Mouse (Mus musculus): ENCODE results near the gene Lurap1l. TPM values are rescaled to one million over a fixed set of nuclear protein-coding genes. Genes with fewer than 3 reads are reported as not detected.

The Lurap1l gene
- polyA plus RNA-seq, 1 experiment from 2014 or later, result 2.6 TPM

- no peak overlapping the region for H3K27ac ChIP-seq (replicated peaks in 1 of 2; ENCODE audit: control insufficient read depth in 1 of 2, insufficient read depth in 1 of 2, low read depth in 2 of 2, low read length in 2 of 2)
- no peaks in the 10 kb centered on the region for H3K36me3 ChIP-seq (ENCODE audit: control insufficient read depth, insufficient read depth, low read length)
- ATAC-seq (ENCODE audit: insufficient number of reproducible peaks, insufficient read depth, low FRiP score, low read depth), result no peak
- 0 out of 2 replicates have a peak, but pooled peaks cover 3% of the 10 kb centered on the region for H3K27me3 ChIP-seq (ENCODE audit: control insufficient read depth, insufficient read depth, low read length)
- no peaks in the 10 kb centered on the region for H3K9me3 ChIP-seq (ENCODE audit: control insufficient read depth, low read length)
- 59% methylated on average over 1 of the region's 1 CpGs for WGBS
- H3K4me3 ChIP-seq (ENCODE audit: control insufficient read depth in 1 of 2, insufficient read depth in 1 of 2, low read depth in 1 of 2, low read length in 2 of 2), result no peak overlapping the region
- H3K4me2 ChIP-seq (ENCODE audit: low read length), result no peak overlapping the region
- H3K4me1 ChIP-seq (ENCODE audit: control insufficient read depth in 2 of 2, insufficient read depth in 2 of 2, low read length in 2 of 2), result no peaks in the 10 kb centered on the region
- H3K9ac ChIP-seq (ENCODE audit: low read length), result no peak overlapping the region
These were observed 42.2 kb downstream of the Lurap1l start for GRCm38 (mm10) chr4:80952653-80953052.

- Histone ChIP-seq H3K4me1 (ENCODE audit: control insufficient read depth in 2 of 2, insufficient read depth in 2 of 2, low read length in 2 of 2) (no peaks in the 10 kb centered on the region), H3K9ac (ENCODE audit: low read length) (no peak overlapping the region), H3K27ac (replicated peaks in 1 of 2; ENCODE audit: control insufficient read depth in 1 of 2, insufficient read depth in 1 of 2, low read depth in 2 of 2, low read length in 2 of 2) (no peak overlapping the region), H3K36me3 (ENCODE audit: control insufficient read depth, insufficient read depth, low read length) (no peaks in the 10 kb centered on the region), H3K27me3 (ENCODE audit: control insufficient read depth, insufficient read depth, low read length) (0 out of 2 replicates have a peak, but pooled peaks cover 4% of the 10 kb centered on the region), H3K4me3 (ENCODE audit: control insufficient read depth in 1 of 2, insufficient read depth in 1 of 2, low read depth in 1 of 2, low read length in 2 of 2) (no peak overlapping the region), H3K9me3 (ENCODE audit: control insufficient read depth, low read length) (no peaks in the 10 kb centered on the region), H3K4me2 (ENCODE audit: low read length) (no peak overlapping the region)
- 31% methylated on average over 2 of the region's 2 CpGs for WGBS
- ATAC-seq (ENCODE audit: insufficient number of reproducible peaks, insufficient read depth, low FRiP score, low read depth), result no peak
These were observed 45.5 kb downstream of the Lurap1l start for GRCm38 (mm10) chr4:80955942-80956341.

GRCm38 (mm10) chr4:80967526-80967925, 57.1 kb downstream of the Lurap1l start:
- Histone ChIP-seq H3K4me3 (ENCODE audit: control insufficient read depth in 1 of 2, insufficient read depth in 1 of 2, low read depth in 1 of 2, low read length in 2 of 2) (no peak overlapping the region), H3K36me3 (ENCODE audit: control insufficient read depth, insufficient read depth, low read length) (no peaks in the 10 kb centered on the region), H3K9me3 (ENCODE audit: control insufficient read depth, low read length) (peaks cover 13% of the 10 kb centered on the region; the same call in 1 of the 2 replicates), H3K9ac (ENCODE audit: low read length) (no peak overlapping the region), H3K27ac (replicated peaks in 1 of 2; ENCODE audit: control insufficient read depth in 1 of 2, insufficient read depth in 1 of 2, low read depth in 2 of 2, low read length in 2 of 2) (no peak overlapping the region), H3K4me2 (ENCODE audit: low read length) (no peak overlapping the region), H3K4me1 (ENCODE audit: control insufficient read depth in 2 of 2, insufficient read depth in 2 of 2, low read length in 2 of 2) (no peaks in the 10 kb centered on the region), H3K27me3 (ENCODE audit: control insufficient read depth, insufficient read depth, low read length) (no peaks in the 10 kb centered on the region)
- 84% methylated on average over 17 of the region's 17 CpGs for WGBS
- no peak for ATAC-seq (ENCODE audit: insufficient number of reproducible peaks, insufficient read depth, low FRiP score, low read depth)

- no peaks in the 10 kb centered on the region for H3K27me3 ChIP-seq (ENCODE audit: control insufficient read depth, insufficient read depth, low read length)
- peaks cover 13% of the 10 kb centered on the region; the same call in 1 of the 2 replicates for H3K9me3 ChIP-seq (ENCODE audit: control insufficient read depth, low read length)
- H3K36me3 ChIP-seq (ENCODE audit: control insufficient read depth, insufficient read depth, low read length), result no peaks in the 10 kb centered on the region
- H3K4me2 ChIP-seq (ENCODE audit: low read length), result no peak overlapping the region
- no peak overlapping the region for H3K4me3 ChIP-seq (ENCODE audit: control insufficient read depth in 1 of 2, insufficient read depth in 1 of 2, low read depth in 1 of 2, low read length in 2 of 2)
- H3K27ac ChIP-seq (replicated peaks in 1 of 2; ENCODE audit: control insufficient read depth in 1 of 2, insufficient read depth in 1 of 2, low read depth in 2 of 2, low read length in 2 of 2), result no peak overlapping the region
- no peaks in the 10 kb centered on the region for H3K4me1 ChIP-seq (ENCODE audit: control insufficient read depth in 2 of 2, insufficient read depth in 2 of 2, low read length in 2 of 2)
- no peak for ATAC-seq (ENCODE audit: insufficient number of reproducible peaks, insufficient read depth, low FRiP score, low read depth)
- WGBS, result 8% methylated on average over 1 of the region's 1 CpGs
- no peak overlapping the region for H3K9ac ChIP-seq (ENCODE audit: low read length)
These were observed 61.4 kb downstream of the Lurap1l start for GRCm38 (mm10) chr4:80971846-80972245.

GRCm38 (mm10) chr4:80973896-80974295, 63.5 kb downstream of the Lurap1l start:
- Histone ChIP-seq H3K9ac (ENCODE audit: low read length) (no peak overlapping the region), H3K4me1 (ENCODE audit: control insufficient read depth in 2 of 2, insufficient read depth in 2 of 2, low read length in 2 of 2) (no peaks in the 10 kb centered on the region), H3K27ac (replicated peaks in 1 of 2; ENCODE audit: control insufficient read depth in 1 of 2, insufficient read depth in 1 of 2, low read depth in 2 of 2, low read length in 2 of 2) (no peak overlapping the region), H3K4me2 (ENCODE audit: low read length) (no peak overlapping the region), H3K4me3 (ENCODE audit: control insufficient read depth in 1 of 2, insufficient read depth in 1 of 2, low read depth in 1 of 2, low read length in 2 of 2) (no peak overlapping the region), H3K9me3 (ENCODE audit: control insufficient read depth, low read length) (no peaks in the 10 kb centered on the region), H3K36me3 (ENCODE audit: control insufficient read depth, insufficient read depth, low read length) (no peaks in the 10 kb centered on the region), H3K27me3 (ENCODE audit: control insufficient read depth, insufficient read depth, low read length) (no peaks in the 10 kb centered on the region)
- no peak for ATAC-seq (ENCODE audit: insufficient number of reproducible peaks, insufficient read depth, low FRiP score, low read depth)

- Histone ChIP-seq H3K4me2 (ENCODE audit: low read length) (no peak overlapping the region), H3K27ac (replicated peaks in 1 of 2; ENCODE audit: control insufficient read depth in 1 of 2, insufficient read depth in 1 of 2, low read depth in 2 of 2, low read length in 2 of 2) (no peak overlapping the region), H3K4me3 (ENCODE audit: control insufficient read depth in 1 of 2, insufficient read depth in 1 of 2, low read depth in 1 of 2, low read length in 2 of 2) (no peak overlapping the region), H3K9ac (ENCODE audit: low read length) (no peak overlapping the region), H3K36me3 (ENCODE audit: control insufficient read depth, insufficient read depth, low read length) (no peaks in the 10 kb centered on the region), H3K9me3 (ENCODE audit: control insufficient read depth, low read length) (no peaks in the 10 kb centered on the region), H3K27me3 (ENCODE audit: control insufficient read depth, insufficient read depth, low read length) (no peaks in the 10 kb centered on the region), H3K4me1 (ENCODE audit: control insufficient read depth in 2 of 2, insufficient read depth in 2 of 2, low read length in 2 of 2) (no peaks in the 10 kb centered on the region)
- no peak for ATAC-seq (ENCODE audit: insufficient number of reproducible peaks, insufficient read depth, low FRiP score, low read depth)
- WGBS, result 75% methylated on average over 1 of the region's 1 CpGs
These were observed 80.4 kb downstream of the Lurap1l start for GRCm38 (mm10) chr4:80990819-80991218.

- no peaks in the 10 kb centered on the region for H3K4me1 ChIP-seq (ENCODE audit: control insufficient read depth in 2 of 2, insufficient read depth in 2 of 2, low read length in 2 of 2)
- ATAC-seq (ENCODE audit: insufficient number of reproducible peaks, insufficient read depth, low FRiP score, low read depth), result no peak
- no peak overlapping the region for H3K9ac ChIP-seq (ENCODE audit: low read length)
- no peak overlapping the region for H3K4me3 ChIP-seq (ENCODE audit: control insufficient read depth in 1 of 2, insufficient read depth in 1 of 2, low read depth in 1 of 2, low read length in 2 of 2)
- peaks cover 12% of the 10 kb centered on the region; the same call in 1 of the 2 replicates for H3K9me3 ChIP-seq (ENCODE audit: control insufficient read depth, low read length)
- no peaks in the 10 kb centered on the region for H3K36me3 ChIP-seq (ENCODE audit: control insufficient read depth, insufficient read depth, low read length)
- no peaks in the 10 kb centered on the region for H3K27me3 ChIP-seq (ENCODE audit: control insufficient read depth, insufficient read depth, low read length)
- H3K4me2 ChIP-seq (ENCODE audit: low read length), result no peak overlapping the region
- H3K27ac ChIP-seq (replicated peaks in 1 of 2; ENCODE audit: control insufficient read depth in 1 of 2, insufficient read depth in 1 of 2, low read depth in 2 of 2, low read length in 2 of 2), result no peak overlapping the region
- WGBS, result 73% methylated on average over 2 of the region's 2 CpGs
These were observed 93.1 kb downstream of the Lurap1l start for GRCm38 (mm10) chr4:81003528-81003927.

Measured in heart, embryonic 14.5 days (tissue).